Mouse (Mus musculus) activated CD4-positive, CD25-positive, alpha-beta regulatory T cell, adult 4 months (primary cell): ENCODE results near the gene Ankar. TPM values are rescaled to one million over a fixed set of nuclear protein-coding genes. Genes with fewer than 3 reads are reported as not detected.

Source experiments
- polyA plus RNA-seq, 2 experiments: library from polyadenylated mRNA; unstranded; fragments of 100-300 nt; shearing (Covaris generic); gene quantifications; one replicate each; pipeline ENCODE4 v1.2.1; 2017

Gene Ankar
- polyA plus RNA-seq, 2 experiments from 2014 or later: not detected

Other genes with a start within 250 kb of the Ankar start
- not detected for gene March4, start 163.6 kb downstream of the Ankar start, polyA plus RNA-seq
- gene Smarcal1, start 117.3 kb downstream of the Ankar start, polyA plus RNA-seq: 10 to 100 TPM; 13.7 to 15.9 TPM
- 1,000 to 10,000 TPM; 2,620 to 2,910 TPM for gene Rpl37a, start 10.7 kb upstream of the Ankar start, polyA plus RNA-seq
- not detected for gene Igfbp2, start 123.9 kb upstream of the Ankar start, polyA plus RNA-seq
- not detected for gene Igfbp5, start 174.3 kb upstream of the Ankar start, polyA plus RNA-seq